Mouse (Mus musculus) bone marrow, adult 2 months (tissue): ENCODE measurements around the gene Snx10.

Experiments
- CTCF ChIP-seq: fragments of 200-500 bp; IDR thresholded peaks from 2 replicates; pipeline ENCODE4 v1.5.1; 2011; ENCODE audit warnings: low read length, control low read depth; ENCODE audit not compliant: control insufficient read depth, insufficient read depth
- POLR2A ChIP-seq: fragments of 200-500 bp; IDR thresholded peaks from 2 replicates; pipeline ENCODE4 v1.6.1; 2011; ENCODE audit warnings: low read depth, mild to moderate bottlenecking, control low read depth, low read length, borderline replicate concordance; ENCODE audit not compliant: control insufficient read depth

DNA sequence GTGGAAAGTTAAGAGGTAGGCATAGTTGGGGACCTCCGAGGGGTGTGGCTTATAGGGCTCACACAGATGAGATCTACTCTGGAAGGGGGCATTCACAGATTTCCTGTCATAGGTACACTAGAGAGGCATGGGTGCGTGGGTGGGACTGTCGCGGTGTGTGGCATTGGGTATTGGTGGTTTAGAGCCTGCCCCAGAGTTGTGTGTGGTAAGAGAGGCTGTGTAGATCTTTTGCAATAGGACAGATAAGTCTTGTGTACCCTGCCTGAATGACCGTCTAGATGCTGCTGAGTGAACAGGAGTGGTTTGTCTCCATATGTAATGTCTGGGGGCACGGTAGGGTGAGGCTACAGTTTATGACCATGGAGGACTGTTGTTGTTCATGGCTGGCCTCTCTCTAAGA is 16.8 kb downstream of the Snx10 start:
- no peak for TF ChIP-seq POLR2A
- no peak for TF ChIP-seq CTCF
